Mouse (Mus musculus): ENCODE results near the gene Palld. TPM values are rescaled to one million over a fixed set of nuclear protein-coding genes. Genes with fewer than 3 reads are reported as not detected.

Gene Palld
- polyA plus RNA-seq, 1 experiment = 63.6 TPM

- no peak overlapping the region for H3K9ac ChIP-seq (ENCODE audit: low read depth, poor library complexity, severe bottlenecking)
- no peaks in the 10 kb centered on the region for H3K36me3 ChIP-seq (ENCODE audit: control insufficient read depth, insufficient read depth, low read length, poor library complexity, severe bottlenecking)
- no peaks in the 10 kb centered on the region for H3K9me3 ChIP-seq (replicated peaks; ENCODE audit: control insufficient read depth, insufficient read depth, low read length, poor library complexity, severe bottlenecking)
- TF ChIP-seq EP300 (IDR thresholded peaks at IDR 0.05; ENCODE audit: insufficient read depth, low read depth, low read length) = no peak
- TF ChIP-seq POLR2A (IDR thresholded peaks at IDR 0.05; ENCODE audit: insufficient read depth, low read length) = no peak
- TF ChIP-seq CTCF (IDR thresholded peaks at IDR 0.05; ENCODE audit: low read depth, low read length) = no peak
- 0 out of 2 replicates have a peak overlapping the region, but pooled peaks have one; percentile 24 for H3K4me3 ChIP-seq (ENCODE audit: low read depth, low read length)
- no peaks in the 10 kb centered on the region for H3K27me3 ChIP-seq (ENCODE audit: control insufficient read depth, insufficient read depth, low read length, poor library complexity, severe bottlenecking)
- H3K4me1 ChIP-seq (ENCODE audit: control insufficient read depth, insufficient read depth, low read length) = no peaks in the 10 kb centered on the region
- no peak overlapping the region for H3K27ac ChIP-seq (ENCODE audit: insufficient read depth, low read length)
Measured at GRCm38 (mm10) chr8:61623485-61624417, 278.7 kb downstream of the Palld start.

- TF ChIP-seq POLR2A (IDR thresholded peaks at IDR 0.05; ENCODE audit: insufficient read depth, low read length) (no peak), CTCF (IDR thresholded peaks at IDR 0.05; ENCODE audit: low read depth, low read length) (no peak), EP300 (IDR thresholded peaks at IDR 0.05; ENCODE audit: insufficient read depth, low read depth, low read length) (no peak)
- H3K9me3 ChIP-seq (replicated peaks; ENCODE audit: control insufficient read depth, insufficient read depth, low read length, poor library complexity, severe bottlenecking) = no peaks in the 10 kb centered on the region
Measured at GRCm38 (mm10) chr8:61621300-61621699, 281.2 kb downstream of the Palld start.

GRCm38 (mm10) chr8:61617651-61618050, 284.8 kb downstream of the Palld start:
- Histone ChIP-seq H3K27me3 (ENCODE audit: control insufficient read depth, insufficient read depth, low read length, poor library complexity, severe bottlenecking) (no peaks in the 10 kb centered on the region), H3K36me3 (ENCODE audit: control insufficient read depth, insufficient read depth, low read length, poor library complexity, severe bottlenecking) (no peaks in the 10 kb centered on the region), H3K27ac (ENCODE audit: insufficient read depth, low read length) (no peak overlapping the region), H3K9ac (ENCODE audit: low read depth, poor library complexity, severe bottlenecking) (no peak overlapping the region), H3K4me1 (ENCODE audit: control insufficient read depth, insufficient read depth, low read length) (no peaks in the 10 kb centered on the region), H3K4me3 (ENCODE audit: low read depth, low read length) (no peak overlapping the region), H3K9me3 (replicated peaks; ENCODE audit: control insufficient read depth, insufficient read depth, low read length, poor library complexity, severe bottlenecking) (no peaks in the 10 kb centered on the region)
- TF ChIP-seq POLR2A (IDR thresholded peaks at IDR 0.05; ENCODE audit: insufficient read depth, low read length) (no peak), CTCF (IDR thresholded peaks at IDR 0.05; ENCODE audit: low read depth, low read length) (no peak), EP300 (IDR thresholded peaks at IDR 0.05; ENCODE audit: insufficient read depth, low read depth, low read length) (no peak)

More at GRCm38 (mm10) chr8:61621300-61621699, 281.2 kb downstream of the Palld start:
- Histone ChIP-seq H3K4me3 (ENCODE audit: low read depth, low read length) (no peak overlapping the region), H3K27ac (ENCODE audit: insufficient read depth, low read length) (no peak overlapping the region), H3K36me3 (ENCODE audit: control insufficient read depth, insufficient read depth, low read length, poor library complexity, severe bottlenecking) (no peaks in the 10 kb centered on the region), H3K4me1 (ENCODE audit: control insufficient read depth, insufficient read depth, low read length) (no peaks in the 10 kb centered on the region), H3K9ac (ENCODE audit: low read depth, poor library complexity, severe bottlenecking) (no peak overlapping the region), H3K27me3 (ENCODE audit: control insufficient read depth, insufficient read depth, low read length, poor library complexity, severe bottlenecking) (no peaks in the 10 kb centered on the region)

GRCm38 (mm10) chr8:61617049-61617448, 285.4 kb downstream of the Palld start:
- no peaks in the 10 kb centered on the region for H3K4me1 ChIP-seq (ENCODE audit: control insufficient read depth, insufficient read depth, low read length)
- no peaks in the 10 kb centered on the region for H3K27me3 ChIP-seq (ENCODE audit: control insufficient read depth, insufficient read depth, low read length, poor library complexity, severe bottlenecking)
- TF ChIP-seq CTCF (IDR thresholded peaks at IDR 0.05; ENCODE audit: low read depth, low read length) (no peak), POLR2A (IDR thresholded peaks at IDR 0.05; ENCODE audit: insufficient read depth, low read length) (no peak), EP300 (IDR thresholded peaks at IDR 0.05; ENCODE audit: insufficient read depth, low read depth, low read length) (no peak)
- H3K9me3 ChIP-seq (replicated peaks; ENCODE audit: control insufficient read depth, insufficient read depth, low read length, poor library complexity, severe bottlenecking) = no peaks in the 10 kb centered on the region
- H3K27ac ChIP-seq (ENCODE audit: insufficient read depth, low read length) = no peak overlapping the region
- H3K4me3 ChIP-seq (ENCODE audit: low read depth, low read length) = no peak overlapping the region
- no peaks in the 10 kb centered on the region for H3K36me3 ChIP-seq (ENCODE audit: control insufficient read depth, insufficient read depth, low read length, poor library complexity, severe bottlenecking)
- no peak overlapping the region for H3K9ac ChIP-seq (ENCODE audit: low read depth, poor library complexity, severe bottlenecking)

- Histone ChIP-seq H3K9ac (ENCODE audit: low read depth, poor library complexity, severe bottlenecking) (no peak overlapping the region), H3K9me3 (replicated peaks; ENCODE audit: control insufficient read depth, insufficient read depth, low read length, poor library complexity, severe bottlenecking) (no peaks in the 10 kb centered on the region), H3K27ac (ENCODE audit: insufficient read depth, low read length) (no peak overlapping the region), H3K4me1 (ENCODE audit: control insufficient read depth, insufficient read depth, low read length) (no peaks in the 10 kb centered on the region), H3K27me3 (ENCODE audit: control insufficient read depth, insufficient read depth, low read length, poor library complexity, severe bottlenecking) (no peaks in the 10 kb centered on the region), H3K4me3 (ENCODE audit: low read depth, low read length) (no peak overlapping the region), H3K36me3 (ENCODE audit: control insufficient read depth, insufficient read depth, low read length, poor library complexity, severe bottlenecking) (no peaks in the 10 kb centered on the region)
- no peak for TF ChIP-seq CTCF (IDR thresholded peaks at IDR 0.05; ENCODE audit: low read depth, low read length)
- TF ChIP-seq POLR2A (IDR thresholded peaks at IDR 0.05; ENCODE audit: insufficient read depth, low read length) = no peak
- no peak for TF ChIP-seq EP300 (IDR thresholded peaks at IDR 0.05; ENCODE audit: insufficient read depth, low read depth, low read length)
Measured at GRCm38 (mm10) chr8:61615711-61616697, 286.5 kb downstream of the Palld start.

Measured in ES-Bruce4 (cell line).